Mouse (Mus musculus) lung, embryonic 16.5 days (tissue): ENCODE measurements around the gene Msrb3. TPM values are rescaled to one million over a fixed set of nuclear protein-coding genes. Genes with fewer than 3 reads are reported as not detected.

Experiments
- ATAC-seq: fragments of 200-750 bp; cut with Nextera tagmentation; 2 replicates; pipeline ENCODE4 v1.8.0; 2017; ENCODE audit warnings: low read depth, mild to moderate bottlenecking, moderate library complexity
- H3K27ac ChIP-seq: fragments of 300-500 bp; sonication (generic); 2 replicates; pipeline ENCODE4 v1.5.1; 2014; ENCODE audit warnings: mild to moderate bottlenecking, control low read depth, low read length
- H3K27me3 ChIP-seq: fragments of 300-500 bp; sonication (generic); 2 replicates; pipeline ENCODE4 v1.6.1; 2014; ENCODE audit warnings: low read depth, low read length, mixed read lengths; ENCODE audit not compliant: control insufficient read depth, insufficient read depth
- H3K36me3 ChIP-seq: fragments of 300-500 bp; sonication (generic); 2 replicates; pipeline ENCODE4 v1.6.1; 2014; ENCODE audit warnings: low read length; ENCODE audit not compliant: control insufficient read depth, insufficient read depth
- H3K4me1 ChIP-seq: fragments of 300-500 bp; sonication (generic); replicated peaks from 2 replicates; pipeline ENCODE4 v1.6.1; 2014; ENCODE audit warnings: low read length, mixed read lengths; ENCODE audit not compliant: control insufficient read depth, insufficient read depth
- H3K4me2 ChIP-seq: fragments of 300-500 bp; sonication (generic); 2 replicates; pipeline ENCODE4 v1.6.1; 2014; ENCODE audit warnings: low read depth, low read length, control low read depth
- H3K4me3 ChIP-seq: fragments of 300-500 bp; sonication (generic); 2 replicates; pipeline ENCODE4 v1.5.1; 2014; ENCODE audit warnings: mild to moderate bottlenecking, low read length, control low read depth
- H3K9ac ChIP-seq: fragments of 300-500 bp; sonication (generic); 2 replicates; pipeline ENCODE4 v1.6.1; 2014; ENCODE audit warnings: low read length, control low read depth
- H3K9me3 ChIP-seq: fragments of 300-500 bp; sonication (generic); 2 replicates; pipeline ENCODE4 v1.6.1; 2016; ENCODE audit warnings: low read length; ENCODE audit not compliant: control insufficient read depth
- WGBS: fragments of 180-500 bp; shearing (Covaris S2); extraction: QIAGEN DNeasy Blood & Tissue Kit; methylation state at CpG from one replicate; pipeline ENCODE4 v1.1.7; 2014; 5-methylcytosine and 5-hydroxymethylcytosine counted together
- polyA plus RNA-seq: library from polyadenylated mRNA; unstranded; fragments of >200 nt; fragmentation: Nextera tagmentation; extraction: Ambion mirVana; gene quantifications from 2 replicates; pipeline ENCODE4 v1.2.1, GENCODE M21; 2015

Gene Msrb3
- 12.4 and 14.0 TPM in 2 replicates for polyA plus RNA-seq

DNA sequence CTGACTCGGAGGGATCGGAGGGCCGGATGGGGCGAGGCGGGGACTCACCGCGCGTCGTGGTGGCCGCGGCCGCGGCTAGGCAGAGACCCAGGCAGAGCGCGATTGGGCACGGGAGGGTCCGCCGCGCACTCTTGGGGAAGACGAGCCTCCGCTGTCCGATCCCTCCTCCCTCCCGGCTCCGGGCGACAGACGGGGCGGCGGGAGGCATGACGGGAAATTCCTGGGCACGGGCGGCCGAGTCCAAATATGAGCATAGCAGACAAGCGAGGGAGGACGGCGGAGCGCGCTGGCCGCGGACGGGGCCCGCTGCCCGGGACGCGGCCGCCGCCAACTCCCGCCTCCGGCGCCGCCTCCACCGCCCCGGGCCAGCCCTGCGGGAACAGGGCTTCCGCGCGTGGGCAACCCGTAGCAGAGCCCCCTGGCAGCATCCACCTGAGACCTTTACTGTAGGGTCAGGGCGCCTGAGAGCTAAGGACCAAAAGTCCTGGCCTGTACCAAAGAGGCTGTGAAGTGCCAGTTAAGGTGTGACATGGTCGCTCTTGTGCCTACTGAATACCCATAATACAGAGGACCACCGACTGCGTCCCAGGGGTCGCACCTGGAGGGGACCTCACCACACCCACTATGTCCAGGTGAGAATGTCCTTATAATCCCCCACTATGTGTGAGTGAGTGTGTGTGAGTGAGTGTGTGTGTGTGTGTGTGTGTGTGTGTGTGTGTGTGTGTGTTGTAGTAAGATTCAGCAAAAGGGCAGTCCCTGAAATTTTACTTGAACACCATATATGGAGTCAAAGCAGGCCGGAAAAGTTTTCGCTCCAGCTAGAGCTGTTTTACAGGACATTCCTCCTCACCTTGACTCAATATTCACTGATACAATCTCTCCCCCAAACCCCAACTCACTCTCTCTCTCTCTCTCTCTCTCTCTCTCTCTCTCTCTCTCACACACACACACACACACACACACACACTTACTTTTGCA is at the start of gene Msrb3:
Gene Msrb3 (minus strand): TSS at position 317 of the 978 bp plus-strand sequence.
- Histone ChIP-seq H3K4me1 (peaks cover 40% of the 10 kb centered on the region), H3K27me3 (no peaks in the 10 kb centered on the region), H3K9ac (peak within 1 kb of the TSS; percentile 82), H3K27ac (peak within 1 kb of the TSS; percentile 77), H3K4me2 (peak within 1 kb of the TSS; percentile 94), H3K4me3 (peak within 1 kb of the TSS; percentile 70), H3K36me3 (no peaks in the 10 kb centered on the region), H3K9me3 (no peaks in the 10 kb centered on the region)
- ATAC-seq, result peak; percentile 73
- WGBS, result 1% methylated on average over 62 of the region's 64 CpGs

DNA sequence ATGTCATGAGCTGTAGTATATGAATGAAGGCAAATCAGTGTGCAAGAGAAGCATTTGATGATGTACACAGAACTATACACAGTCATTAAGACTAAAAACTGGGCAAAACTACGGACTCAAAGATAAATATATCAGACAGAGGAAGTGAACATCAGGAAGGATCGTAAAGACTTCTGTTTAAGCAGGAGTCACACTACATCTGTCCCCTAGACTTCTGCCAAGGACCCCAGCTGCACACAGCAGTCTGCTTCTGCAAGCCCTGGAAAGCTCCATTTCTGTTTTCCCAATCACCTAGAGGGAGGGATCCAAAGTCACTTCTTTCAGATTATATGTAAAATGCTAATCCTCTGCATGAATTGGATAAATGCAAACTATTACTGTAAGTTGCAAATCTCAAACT is 49.6 kb upstream of the Msrb3 start:
- 39% methylated on average over 2 of the region's 2 CpGs for WGBS
- no peak for ATAC-seq
- Histone ChIP-seq H3K4me1 (peaks cover 6% of the 10 kb centered on the region; the same call in 1 of the 2 replicates), H3K4me2 (no peak overlapping the region), H3K27me3 (no peaks in the 10 kb centered on the region), H3K4me3 (no peak overlapping the region), H3K36me3 (no peaks in the 10 kb centered on the region), H3K9ac (no peak overlapping the region), H3K27ac (no peak overlapping the region), H3K9me3 (no peaks in the 10 kb centered on the region)

DNA sequence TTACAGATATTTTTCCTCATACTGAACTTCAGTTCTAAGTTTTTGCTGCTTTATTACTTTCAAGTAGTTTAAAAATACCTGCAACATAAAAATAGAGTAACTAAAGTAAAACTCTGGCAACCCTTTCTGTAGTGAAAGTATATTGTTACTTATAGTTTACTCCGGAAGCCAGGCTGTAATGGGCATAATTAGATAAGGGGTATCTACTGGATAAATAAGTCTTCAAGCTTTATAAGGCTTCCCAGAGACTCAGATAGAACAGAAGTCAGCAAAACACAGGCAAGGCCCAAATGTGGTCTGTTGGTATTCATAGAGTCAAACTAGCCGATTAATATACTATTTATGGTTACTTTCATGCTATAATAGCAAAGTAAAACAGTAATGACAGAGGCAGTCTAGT is 48.9 kb upstream of the Msrb3 start:
- ATAC-seq, result no peak
- Histone ChIP-seq H3K27ac (no peak overlapping the region), H3K27me3 (no peaks in the 10 kb centered on the region), H3K9me3 (no peaks in the 10 kb centered on the region), H3K4me3 (no peak overlapping the region), H3K9ac (no peak overlapping the region), H3K4me2 (no peak overlapping the region), H3K36me3 (no peaks in the 10 kb centered on the region), H3K4me1 (peaks cover 2% of the 10 kb centered on the region; the same call in 1 of the 2 replicates)
- 91% methylated on average over 2 of the region's 2 CpGs for WGBS

DNA sequence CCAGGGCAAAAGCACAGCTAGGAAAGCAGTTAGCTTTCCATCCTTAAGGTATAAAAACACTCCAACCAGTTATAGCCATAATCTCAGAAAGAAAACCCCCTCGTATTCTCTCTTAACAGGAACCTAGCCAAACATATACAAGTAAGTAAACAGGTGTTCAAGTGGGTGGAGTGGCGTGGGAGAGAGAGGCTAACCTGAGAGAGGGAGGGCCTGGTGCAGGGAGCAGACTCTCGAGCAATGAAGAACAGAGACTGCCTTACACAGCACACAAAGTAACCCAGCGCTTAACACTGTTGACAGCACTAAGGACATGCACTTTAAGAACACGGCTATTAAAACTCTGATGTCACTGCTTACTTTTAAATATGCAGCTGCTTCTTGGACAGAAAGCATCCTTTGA is 47.9 kb upstream of the Msrb3 start:
- peak; percentile 43; the same call in 1 of the 2 replicates for ATAC-seq
- 57% methylated on average over 5 of the region's 5 CpGs for WGBS
- H3K27me3 ChIP-seq, result no peaks in the 10 kb centered on the region
- H3K9ac ChIP-seq, result no peak overlapping the region
- H3K4me2 ChIP-seq, result no peak overlapping the region
- H3K4me1 ChIP-seq, result no peaks in the 10 kb centered on the region
- no peaks in the 10 kb centered on the region for H3K36me3 ChIP-seq
- no peak overlapping the region for H3K27ac ChIP-seq
- no peaks in the 10 kb centered on the region for H3K9me3 ChIP-seq
- no peak overlapping the region for H3K4me3 ChIP-seq

DNA sequence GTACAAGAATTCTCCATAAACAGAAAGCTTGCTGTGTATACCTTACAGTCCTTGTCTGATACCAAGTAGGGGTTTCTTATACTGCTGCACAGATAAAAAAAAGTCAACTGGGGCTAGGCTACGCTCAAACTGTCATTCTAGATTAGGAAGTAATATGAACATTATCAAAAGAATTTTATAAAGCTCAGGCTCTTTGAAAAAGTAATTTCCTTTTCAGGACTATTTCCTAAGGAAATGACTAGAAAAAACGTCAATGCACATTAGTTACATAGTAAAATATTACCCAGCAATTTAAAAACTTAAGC is 40.0 kb upstream of the Msrb3 start:
- no peak for ATAC-seq
- H3K9ac ChIP-seq, result no peak overlapping the region
- H3K36me3 ChIP-seq, result no peaks in the 10 kb centered on the region
- H3K4me2 ChIP-seq, result no peak overlapping the region
- no peaks in the 10 kb centered on the region for H3K9me3 ChIP-seq
- H3K4me3 ChIP-seq, result no peak overlapping the region
- 70% methylated on average over 2 of the region's 2 CpGs for WGBS
- no peaks in the 10 kb centered on the region for H3K27me3 ChIP-seq
- no peak overlapping the region for H3K27ac ChIP-seq
- H3K4me1 ChIP-seq, result peaks cover 4% of the 10 kb centered on the region; the same call in 1 of the 2 replicates

DNA sequence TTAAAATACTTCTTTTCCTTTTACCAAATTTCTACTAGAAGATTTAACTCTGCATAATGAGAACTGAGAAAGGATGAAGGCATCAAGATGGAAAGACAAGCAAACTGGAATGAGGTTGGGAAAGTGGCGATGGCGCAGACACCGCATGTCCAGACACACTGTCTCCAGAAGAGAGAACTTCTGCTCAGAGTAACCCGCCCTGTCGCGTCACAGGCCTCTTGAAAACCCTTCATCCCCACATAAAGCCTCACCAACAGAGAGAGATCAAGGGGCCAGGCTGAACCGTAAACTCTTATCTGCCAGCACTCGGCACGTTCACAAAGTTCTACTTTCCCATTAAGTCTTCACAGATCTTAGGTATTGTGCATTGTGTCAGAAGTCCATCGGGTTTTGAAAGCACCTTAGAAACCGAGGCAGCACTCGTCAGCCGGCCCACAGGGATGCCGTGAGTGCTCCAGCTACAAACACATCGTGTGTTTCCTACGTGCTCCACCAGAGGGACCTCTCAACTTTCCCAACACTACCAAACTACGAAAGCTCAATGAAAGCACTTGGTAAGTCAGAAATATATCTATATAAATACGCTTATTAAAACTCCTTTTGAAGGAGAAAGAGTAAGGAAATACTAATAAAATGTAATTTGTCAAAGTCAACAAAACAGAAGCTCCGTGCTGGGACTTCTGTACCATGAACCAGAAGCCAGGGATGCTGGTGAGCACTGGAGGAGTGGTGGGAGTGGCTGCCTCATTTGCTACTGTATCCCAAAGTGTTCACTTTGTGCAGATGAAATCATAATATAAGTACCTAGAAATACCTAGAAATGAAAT is 39.4 kb upstream of the Msrb3 start:
- no peak overlapping the region for H3K9ac ChIP-seq
- H3K36me3 ChIP-seq, result no peaks in the 10 kb centered on the region
- H3K4me2 ChIP-seq, result no peak overlapping the region
- no peaks in the 10 kb centered on the region for H3K9me3 ChIP-seq
- H3K4me1 ChIP-seq, result peaks cover 4% of the 10 kb centered on the region; the same call in 1 of the 2 replicates
- no peak overlapping the region for H3K27ac ChIP-seq
- H3K4me3 ChIP-seq, result no peak overlapping the region
- no peak for ATAC-seq
- WGBS, result 38% methylated on average over 19 of the region's 19 CpGs
- H3K27me3 ChIP-seq, result no peaks in the 10 kb centered on the region

DNA sequence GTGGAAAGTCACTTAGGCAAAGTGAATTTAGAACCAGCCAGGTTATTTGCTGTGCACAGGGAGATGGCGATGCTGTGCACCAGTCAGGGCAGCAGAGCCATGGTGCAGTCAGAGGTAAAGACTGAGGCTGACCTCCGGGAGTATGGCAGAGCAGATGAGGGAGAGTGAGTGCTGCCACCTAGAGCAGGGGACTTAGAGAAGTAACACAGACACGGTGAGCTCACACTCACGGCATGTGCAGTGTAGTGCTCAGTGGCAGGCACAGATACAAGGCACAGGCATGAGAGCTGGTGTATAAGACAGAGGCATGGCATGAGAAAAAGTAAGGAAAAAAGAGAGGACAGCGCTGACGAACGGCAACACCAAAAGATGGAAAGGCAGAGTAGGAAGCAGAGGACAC is 30.6 kb upstream of the Msrb3 start:
- no peak overlapping the region for H3K9ac ChIP-seq
- no peak overlapping the region for H3K4me2 ChIP-seq
- no peaks in the 10 kb centered on the region for H3K27me3 ChIP-seq
- WGBS, result 77% methylated on average over 7 of the region's 7 CpGs
- ATAC-seq, result no peak
- peaks cover 21% of the 10 kb centered on the region for H3K36me3 ChIP-seq
- no peak overlapping the region for H3K27ac ChIP-seq
- H3K4me1 ChIP-seq, result no peaks in the 10 kb centered on the region
- no peaks in the 10 kb centered on the region for H3K9me3 ChIP-seq
- H3K4me3 ChIP-seq, result no peak overlapping the region

DNA sequence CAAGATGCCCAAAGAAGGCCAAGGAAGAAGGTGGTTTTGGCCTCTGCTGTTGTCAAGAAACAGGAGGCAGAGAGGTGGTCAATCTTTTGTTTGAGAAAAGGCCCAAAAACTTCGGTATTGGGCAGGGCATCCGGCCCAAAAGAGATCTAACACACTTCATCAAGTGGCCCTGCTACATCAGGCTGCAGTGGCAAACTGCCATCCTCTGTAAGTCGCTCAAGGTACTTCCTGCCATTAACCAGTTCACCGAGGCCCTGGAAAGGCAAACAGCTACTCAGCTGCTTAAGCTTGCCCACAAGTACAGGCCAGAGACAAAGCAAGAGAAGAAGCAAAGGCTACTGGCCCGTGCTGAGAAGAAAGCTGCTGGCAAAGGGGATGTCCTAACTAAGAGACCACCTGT is 29.3 kb upstream of the Msrb3 start:
- Histone ChIP-seq H3K36me3 (peaks cover 22% of the 10 kb centered on the region), H3K27me3 (no peaks in the 10 kb centered on the region), H3K4me2 (no peak overlapping the region), H3K9me3 (no peaks in the 10 kb centered on the region), H3K4me3 (no peak overlapping the region), H3K4me1 (no peaks in the 10 kb centered on the region), H3K9ac (no peak overlapping the region), H3K27ac (no peak overlapping the region)
- 49% methylated on average over 5 of the region's 5 CpGs for WGBS
- ATAC-seq, result no peak

DNA sequence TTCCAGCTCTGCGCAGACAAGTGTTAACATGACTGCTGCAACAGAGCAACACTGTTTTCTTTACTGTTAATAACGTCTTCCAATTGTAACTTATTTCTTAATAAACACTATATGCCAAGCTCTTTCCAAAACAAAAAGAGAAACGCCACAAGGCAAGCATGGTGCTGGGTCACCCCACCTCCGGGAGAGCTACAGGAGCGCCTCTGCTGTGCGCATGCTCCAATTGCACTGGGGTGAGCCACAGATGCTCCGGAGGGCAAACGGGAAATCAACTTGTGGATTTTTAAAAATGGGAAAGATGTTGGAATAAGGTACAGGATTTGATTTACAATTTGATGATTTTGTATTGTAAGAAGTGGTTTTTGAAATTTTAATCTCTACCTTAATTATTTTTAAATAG is 27.3 kb upstream of the Msrb3 start:
- no peaks in the 10 kb centered on the region for H3K27me3 ChIP-seq
- peaks cover 20% of the 10 kb centered on the region for H3K36me3 ChIP-seq
- no peak overlapping the region for H3K27ac ChIP-seq
- 93% methylated on average over 8 of the region's 8 CpGs for WGBS
- H3K4me2 ChIP-seq, result no peak overlapping the region
- no peak for ATAC-seq
- no peak overlapping the region for H3K4me3 ChIP-seq
- no peaks in the 10 kb centered on the region for H3K9me3 ChIP-seq
- H3K4me1 ChIP-seq, result no peaks in the 10 kb centered on the region
- no peak overlapping the region for H3K9ac ChIP-seq
